Mouse (Mus musculus) midbrain, postnatal 0 days (tissue): Measurements from ENCODE around the gene Rsph9. TPM values are rescaled to one million over a fixed set of nuclear protein-coding genes. Genes with fewer than 3 reads are reported as not detected.

ENCODE experiments used
- ATAC-seq: fragments of 200-750 bp; cut with Nextera tagmentation; 2 replicates; pipeline ENCODE4 v1.8.0; 2017; ENCODE audit warnings: moderate number of reproducible peaks, mild to moderate bottlenecking, moderate TSS enrichment, moderate library complexity; ENCODE audit not compliant: low FRiP score
- DNase-seq: peaks from one replicate; pipeline ENCODE4 v3.0.0-alpha.2; 2015; ENCODE audit warnings: low spot score
- H3K27ac ChIP-seq: fragments of 300-500 bp; sonication (generic); 2 replicates; pipeline ENCODE4 v1.5.1; 2014; ENCODE audit warnings: low read depth, mild to moderate bottlenecking, low read length, mixed read lengths
- H3K27me3 ChIP-seq: fragments of 300-500 bp; sonication (generic); 2 replicates; pipeline ENCODE4 v1.6.1; 2014; ENCODE audit warnings: low read length, control low read depth, mixed read lengths; ENCODE audit not compliant: insufficient read depth
- H3K36me3 ChIP-seq: fragments of 300-500 bp; sonication (generic); 2 replicates; pipeline ENCODE4 v1.6.1; 2014; ENCODE audit warnings: low read length, control low read depth, mixed read lengths; ENCODE audit not compliant: insufficient read depth
- H3K4me1 ChIP-seq: fragments of 300-500 bp; sonication (generic); 2 replicates; pipeline ENCODE4 v1.6.1; 2014; ENCODE audit warnings: mild to moderate bottlenecking, control low read depth, antibody characterized with exemption, low read length, mixed read lengths; ENCODE audit not compliant: insufficient read depth
- H3K4me2 ChIP-seq: fragments of 300-500 bp; sonication (generic); 2 replicates; pipeline ENCODE4 v1.6.1; 2014; ENCODE audit warnings: low read depth, mild to moderate bottlenecking, low read length, mixed read lengths; ENCODE audit not compliant: poor library complexity, severe bottlenecking
- H3K4me3 ChIP-seq: fragments of 300-500 bp; sonication (generic); 2 replicates; pipeline ENCODE4 v1.5.1; 2014; ENCODE audit warnings: low read depth, mild to moderate bottlenecking, low read length, moderate library complexity
- H3K9ac ChIP-seq: fragments of 300-500 bp; sonication (generic); replicated peaks from 2 replicates; pipeline ENCODE4 v1.6.1; 2014; ENCODE audit warnings: mild to moderate bottlenecking, low read length, moderate library complexity, mixed read lengths; ENCODE audit not compliant: poor library complexity, severe bottlenecking
- H3K9me3 ChIP-seq: fragments of 300-500 bp; sonication (generic); 2 replicates; pipeline ENCODE4 v1.6.1; 2016; ENCODE audit warnings: low read length, control low read depth
- CTCF ChIP-seq: IDR thresholded peaks from 2 replicates; pipeline ENCODE4 v1.5.1; 2016; ENCODE audit warnings: antibody characterized with exemption, mild to moderate bottlenecking
- whole genome bisulfite sequencing: fragments of 180-500 bp; shearing (Covaris S2); extraction: QIAGEN DNeasy Blood & Tissue Kit; methylation state at CpG from one replicate; pipeline ENCODE4 v1.1.7; 2014; 5-methylcytosine and 5-hydroxymethylcytosine counted together
- polyA plus RNA-seq: library from polyadenylated mRNA; unstranded; fragments of >200 nt; fragmentation: Nextera tagmentation; extraction: Ambion mirVana; gene quantifications from 2 replicates; pipeline ENCODE4 v1.2.1, GENCODE M21; 2015
- total RNA-seq: library from RNA; depleted of rRNA; stranded (reverse); fragments of >200 nt; gene quantifications from 2 replicates; pipeline ENCODE4 v1.2.3, GENCODE M21; 2014

The Rsph9 gene
- total and polyA plus RNA-seq, 2 experiments from 2014 or later = 55.6 to 103 TPM

DNA sequence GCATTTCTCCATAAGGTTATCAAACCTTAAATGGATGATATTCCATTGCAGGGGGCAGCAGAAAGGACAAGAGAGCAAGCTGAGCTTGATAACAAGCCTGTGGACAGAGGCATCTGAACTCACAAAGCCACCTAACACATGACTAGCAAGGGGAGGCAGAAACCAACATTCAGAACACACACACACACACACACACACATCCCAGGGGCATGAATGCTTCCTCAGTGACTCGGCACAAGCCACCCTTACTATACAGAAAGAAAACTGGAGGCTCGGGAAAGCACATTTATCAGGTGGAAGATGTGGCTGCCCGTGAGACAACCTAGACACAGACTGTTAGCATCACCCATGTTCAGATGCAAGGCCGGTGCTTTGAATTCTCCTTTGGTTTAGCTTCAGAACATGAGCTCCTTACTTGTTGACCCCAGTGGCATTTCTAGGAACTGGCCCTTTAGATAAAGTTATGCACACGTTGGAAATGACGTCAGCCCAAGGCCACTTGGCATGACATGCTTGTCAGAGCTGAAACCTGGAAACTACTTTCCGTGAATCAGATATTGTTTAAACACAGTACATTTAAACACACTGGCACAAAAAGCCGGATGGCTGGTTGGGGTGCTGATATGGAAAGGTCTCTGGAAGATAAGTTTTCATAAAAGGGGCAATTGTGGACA is 5.3 kb downstream of the Rsph9 start:
- Histone ChIP-seq H3K27ac (no peak overlapping the region), H3K27me3 (no peaks in the 10 kb centered on the region), H3K4me3 (no peak overlapping the region), H3K9me3 (no peaks in the 10 kb centered on the region), H3K9ac (no peak overlapping the region), H3K36me3 (peaks cover 9% of the 10 kb centered on the region), H3K4me1 (peaks cover 9% of the 10 kb centered on the region; the same call in 1 of the 2 replicates), H3K4me2 (no peak overlapping the region)
- TF ChIP-seq CTCF = no peak
- WGBS = 89% methylated on average over 8 of the region's 8 CpGs
- ATAC-seq (no peak), DNase-seq (no peak)

DNA sequence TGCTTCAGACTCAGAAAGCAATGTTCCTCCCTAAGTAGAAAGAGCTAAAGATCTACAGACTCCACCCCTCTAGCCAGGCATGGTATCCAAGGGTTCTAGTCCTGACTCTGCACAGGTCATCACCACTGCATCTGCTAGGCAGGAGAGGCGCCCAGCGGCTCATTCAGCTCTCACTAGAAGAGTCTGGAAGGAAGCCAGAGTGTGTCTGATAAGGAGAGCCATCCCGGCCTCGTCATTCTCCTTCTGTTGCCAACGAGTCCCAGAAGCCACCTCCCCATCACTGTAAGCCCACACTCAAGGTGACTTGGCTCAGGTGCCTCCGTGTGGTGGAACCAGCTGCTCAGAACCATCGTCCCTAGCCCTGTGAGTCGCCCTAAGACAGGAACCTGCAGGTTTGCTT is 11.2 kb downstream of the Rsph9 start:
- Histone ChIP-seq H3K4me2 (no peak overlapping the region), H3K9ac (no peak overlapping the region), H3K27me3 (no peaks in the 10 kb centered on the region), H3K27ac (no peak overlapping the region), H3K9me3 (no peaks in the 10 kb centered on the region), H3K36me3 (peaks cover 36% of the 10 kb centered on the region), H3K4me3 (no peak overlapping the region), H3K4me1 (no peaks in the 10 kb centered on the region)
- no peak for ATAC-seq
- 75% methylated on average over 8 of the region's 8 CpGs for WGBS
- no peak for TF ChIP-seq CTCF
- DNase-seq = no peak

DNA sequence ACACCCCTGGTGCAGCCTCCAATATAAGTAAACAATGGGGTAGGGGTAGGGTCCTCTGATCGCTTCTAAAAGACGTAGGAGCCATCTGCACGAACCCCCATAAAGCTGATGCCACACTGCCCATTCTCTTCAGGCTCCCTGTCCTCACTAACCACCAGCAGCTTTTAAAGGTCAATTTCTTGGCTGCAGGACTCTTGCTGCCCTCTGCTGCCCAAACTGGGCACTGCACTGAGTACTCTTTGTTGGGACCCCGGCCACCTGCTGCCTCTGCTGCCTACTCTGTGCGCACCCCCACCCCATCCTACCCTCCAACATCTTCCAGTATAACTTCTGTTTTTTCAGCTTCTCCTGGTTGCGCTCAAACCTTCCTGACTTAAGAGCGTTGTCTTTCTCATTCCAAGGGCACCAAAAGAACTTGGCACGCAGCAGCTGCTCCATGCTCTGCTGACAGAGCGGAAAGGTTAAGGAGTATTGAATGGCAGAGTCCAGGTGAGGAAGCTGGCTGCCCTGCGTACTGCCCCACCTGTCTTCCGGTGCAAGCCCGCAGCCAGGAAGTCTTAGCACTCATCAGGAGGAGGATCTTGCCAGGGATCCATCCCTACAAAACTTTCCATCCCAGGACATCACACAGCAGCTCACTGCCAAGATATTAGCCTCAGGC is 11.8 kb downstream of the Rsph9 start:
- peak; percentile 38; the same call in 1 of the 2 replicates for ATAC-seq
- no peaks in the 10 kb centered on the region for H3K9me3 ChIP-seq
- H3K4me2 ChIP-seq = no peak overlapping the region
- H3K36me3 ChIP-seq = peaks cover 42% of the 10 kb centered on the region
- TF ChIP-seq CTCF = peak; percentile 94
- no peaks in the 10 kb centered on the region for H3K4me1 ChIP-seq
- no peaks in the 10 kb centered on the region for H3K27me3 ChIP-seq
- DNase-seq = peak; percentile 80
- no peak overlapping the region for H3K27ac ChIP-seq
- 15% methylated on average over 12 of the region's 12 CpGs for WGBS
- no peak overlapping the region for H3K4me3 ChIP-seq
- no peak overlapping the region for H3K9ac ChIP-seq

DNA sequence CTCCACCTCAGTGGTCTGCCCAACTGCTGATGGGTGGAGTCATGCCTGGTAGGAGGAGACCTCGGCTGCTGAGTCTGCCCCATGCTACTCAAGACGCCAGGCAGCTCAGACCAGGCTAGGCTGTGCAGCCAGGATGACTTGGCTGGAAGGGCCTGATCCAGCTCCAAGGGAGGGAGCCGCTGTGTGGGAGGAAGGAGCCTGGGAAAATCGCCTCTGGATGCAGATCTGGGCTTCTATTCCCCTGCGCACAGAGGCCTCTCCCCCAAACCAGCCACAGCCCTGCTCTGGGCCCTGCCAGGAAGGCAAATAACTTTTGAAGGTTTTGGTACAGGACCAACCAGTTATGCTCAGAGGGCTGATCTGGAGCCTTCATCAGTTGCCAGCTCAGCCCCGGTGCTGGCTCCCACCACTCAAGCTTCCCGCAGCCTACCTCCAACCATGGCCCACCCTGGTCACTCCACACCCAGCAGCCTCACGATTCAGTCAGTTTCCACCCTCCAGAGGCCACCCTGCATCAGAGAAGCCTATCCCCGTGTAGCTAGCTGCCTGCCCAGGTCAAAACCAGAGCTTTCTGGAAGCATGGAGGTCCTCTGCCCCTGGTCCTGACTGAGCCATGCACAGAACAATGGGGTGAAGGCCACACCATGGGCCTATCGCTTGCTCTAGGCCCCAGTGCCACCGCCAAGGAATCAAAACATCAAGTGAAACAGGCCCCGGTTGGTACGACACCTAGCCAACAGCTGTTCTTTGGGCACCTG is 14.1 kb downstream of the Rsph9 start:
- Histone ChIP-seq H3K4me2 (no peak overlapping the region), H3K36me3 (peaks cover 60% of the 10 kb centered on the region), H3K27ac (no peak overlapping the region), H3K4me3 (no peak overlapping the region), H3K27me3 (no peaks in the 10 kb centered on the region), H3K9me3 (no peaks in the 10 kb centered on the region), H3K9ac (no peak overlapping the region), H3K4me1 (no peaks in the 10 kb centered on the region)
- 81% methylated on average over 13 of the region's 13 CpGs for WGBS
- no peak for ATAC-seq
- DNase-seq = no peak
- no peak for TF ChIP-seq CTCF

DNA sequence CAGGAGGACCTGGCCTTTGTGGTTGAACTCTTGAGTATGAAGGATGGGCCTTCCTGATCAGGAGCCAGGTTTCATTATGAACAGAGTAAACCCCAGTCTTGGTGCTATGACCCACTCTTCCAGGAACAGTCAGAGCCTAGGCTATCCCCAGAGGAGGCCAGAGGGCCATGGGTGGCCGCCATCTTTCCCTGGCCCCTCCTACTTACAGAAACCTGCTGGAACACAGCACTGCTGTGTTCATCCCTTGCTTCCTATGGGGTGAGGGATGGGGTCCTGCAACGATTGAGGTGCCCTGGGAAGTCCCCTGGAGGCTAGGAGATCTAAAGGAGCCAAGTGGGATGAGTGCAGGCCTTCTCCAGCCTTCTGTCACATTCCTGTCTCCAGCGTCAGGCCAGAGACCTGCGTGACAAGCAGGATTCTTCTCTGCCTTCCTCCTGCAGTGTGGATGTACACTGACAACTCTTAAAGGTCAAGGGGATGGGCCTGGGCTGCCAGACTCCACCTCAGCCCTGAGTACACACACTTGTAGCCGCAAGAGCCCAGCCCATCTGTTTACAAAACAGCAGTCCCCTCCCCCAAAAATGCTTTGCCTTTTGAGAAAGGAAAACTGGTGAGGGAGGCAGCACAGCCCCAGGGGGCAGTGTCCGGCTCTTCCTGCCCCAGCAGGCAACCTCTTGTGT is 16.1 kb downstream of the Rsph9 start:
- H3K36me3 ChIP-seq = peaks cover 76% of the 10 kb centered on the region

More for the DNA sequence above, 16.1 kb downstream of the Rsph9 start:
- 79% methylated on average over 6 of the region's 6 CpGs for WGBS
- DNase-seq (no peak), ATAC-seq (no peak)
- H3K27ac ChIP-seq = no peak overlapping the region
- no peaks in the 10 kb centered on the region for H3K9me3 ChIP-seq
- H3K4me3 ChIP-seq = no peak overlapping the region
- no peak for TF ChIP-seq CTCF
- no peak overlapping the region for H3K9ac ChIP-seq
- no peak overlapping the region for H3K4me2 ChIP-seq
- no peaks in the 10 kb centered on the region for H3K4me1 ChIP-seq
- no peaks in the 10 kb centered on the region for H3K27me3 ChIP-seq
